Mouse (Mus musculus) right cerebral cortex, postnatal 10 days (tissue): Measurements from ENCODE around the gene Ctf2.
"Not testable (repeated sequence)": the region's sequence is repeated elsewhere in the genome, so short reads cannot be mapped to it uniquely, and the experiment has no call there.

ENCODE experiments used
- DNase-seq, 2 experiments: peaks; one replicate each; pipeline ENCODE4 v3.0.0; 2021; ENCODE audit warnings: low spot score in 2 of 2

Gene Ctf2

GRCm38 (mm10) chr7:127732066-127732465, at the start of gene Ctf2:
Gene Ctf2, minus strand, starts transcription at chr7:127732166.
- DNase-seq, result not testable (repeated sequence)

GRCm38 (mm10) chr7:127778350-127778749, 46.4 kb upstream of the Ctf2 start:
- DNase-seq, result no peak

GRCm38 (mm10) chr7:127777474-127778266, 45.7 kb upstream of the Ctf2 start:
- DNase-seq, result peak; percentile 68 to 71

GRCm38 (mm10) chr7:127776878-127777473, 45.0 kb upstream of the Ctf2 start:
- DNase-seq, result peak; percentile 98

GRCm38 (mm10) chr7:127776426-127776825, 44.5 kb upstream of the Ctf2 start, which contains the start of gene Setd1a:
Gene Setd1a, plus strand, starts transcription at chr7:127776670.
- DNase-seq, result peak; percentile 93

- not testable (repeated sequence) for DNase-seq
These were observed 43.9 kb upstream of the Ctf2 start for GRCm38 (mm10) chr7:127775837-127776236.

GRCm38 (mm10) chr7:127773664-127774384, 41.9 kb upstream of the Ctf2 start:
- peak; percentile 68 to 76 for DNase-seq

GRCm38 (mm10) chr7:127772557-127772956, 40.6 kb upstream of the Ctf2 start:
- no peak for DNase-seq

- no peak for DNase-seq
These were observed 40.1 kb upstream of the Ctf2 start for GRCm38 (mm10) chr7:127772080-127772479.

GRCm38 (mm10) chr7:127771262-127771661, 39.3 kb upstream of the Ctf2 start:
- DNase-seq, result peak; percentile 65 to 74

GRCm38 (mm10) chr7:127770039-127770905, 38.3 kb upstream of the Ctf2 start:
- DNase-seq, result no peak

GRCm38 (mm10) chr7:127769651-127770038, 37.7 kb upstream of the Ctf2 start, which contains the start of gene Orai3:
Gene Orai3, plus strand, starts transcription at chr7:127769815.
- peak; percentile 92 to 93 for DNase-seq

GRCm38 (mm10) chr7:127768997-127769593, 37.1 kb upstream of the Ctf2 start:
- peak; percentile 99 for DNase-seq

- DNase-seq, result no peak
These were observed 36.5 kb upstream of the Ctf2 start for GRCm38 (mm10) chr7:127768346-127768996.

GRCm38 (mm10) chr7:127767671-127768345, 35.8 kb upstream of the Ctf2 start:
- no peak for DNase-seq

GRCm38 (mm10) chr7:127766851-127767609, 35.1 kb upstream of the Ctf2 start:
- DNase-seq, result no peak

- DNase-seq, result no peak
These were observed 33.8 kb upstream of the Ctf2 start for GRCm38 (mm10) chr7:127765756-127766155.

- DNase-seq, result no peak
These were observed 31.7 kb upstream of the Ctf2 start for GRCm38 (mm10) chr7:127763642-127764041.

- no peak for DNase-seq
These were observed 29.1 kb upstream of the Ctf2 start for GRCm38 (mm10) chr7:127761026-127761425.
